Mouse (Mus musculus): ENCODE measurements around the gene Snx6. TPM values are rescaled to one million over a fixed set of nuclear protein-coding genes. Genes with fewer than 3 reads are reported as not detected.
A peak's percentile ranks its signal among the peaks of the same experiment; 100 is the strongest.
"Not testable (repeated sequence)": the region's sequence is repeated elsewhere in the genome, so short reads cannot be mapped to it uniquely, and the experiment has no call there.

Snx6 gene
- 10 to 100 TPM; 17.2 to 17.5 TPM for total RNA-seq (2021)
- long read RNA-seq, experiment 1, transcript Snx6-201 (14 exons, 1,928 nt), result major isoform, 18 of 31 reads
- long read RNA-seq, experiment 1, partial matches to known transcripts, result 7 of 31 reads
- long read RNA-seq, experiment 1, other reads (novel, unspliced or antisense), result 6 of 31 reads
- long read RNA-seq, experiment 2, transcript Snx6-201 (14 exons, 1,928 nt), result major isoform, 25 of 42 reads
- long read RNA-seq, experiment 2, partial matches to known transcripts, result 9 of 42 reads
- long read RNA-seq, experiment 2, other reads (novel, unspliced or antisense), result 8 of 42 reads

DNA sequence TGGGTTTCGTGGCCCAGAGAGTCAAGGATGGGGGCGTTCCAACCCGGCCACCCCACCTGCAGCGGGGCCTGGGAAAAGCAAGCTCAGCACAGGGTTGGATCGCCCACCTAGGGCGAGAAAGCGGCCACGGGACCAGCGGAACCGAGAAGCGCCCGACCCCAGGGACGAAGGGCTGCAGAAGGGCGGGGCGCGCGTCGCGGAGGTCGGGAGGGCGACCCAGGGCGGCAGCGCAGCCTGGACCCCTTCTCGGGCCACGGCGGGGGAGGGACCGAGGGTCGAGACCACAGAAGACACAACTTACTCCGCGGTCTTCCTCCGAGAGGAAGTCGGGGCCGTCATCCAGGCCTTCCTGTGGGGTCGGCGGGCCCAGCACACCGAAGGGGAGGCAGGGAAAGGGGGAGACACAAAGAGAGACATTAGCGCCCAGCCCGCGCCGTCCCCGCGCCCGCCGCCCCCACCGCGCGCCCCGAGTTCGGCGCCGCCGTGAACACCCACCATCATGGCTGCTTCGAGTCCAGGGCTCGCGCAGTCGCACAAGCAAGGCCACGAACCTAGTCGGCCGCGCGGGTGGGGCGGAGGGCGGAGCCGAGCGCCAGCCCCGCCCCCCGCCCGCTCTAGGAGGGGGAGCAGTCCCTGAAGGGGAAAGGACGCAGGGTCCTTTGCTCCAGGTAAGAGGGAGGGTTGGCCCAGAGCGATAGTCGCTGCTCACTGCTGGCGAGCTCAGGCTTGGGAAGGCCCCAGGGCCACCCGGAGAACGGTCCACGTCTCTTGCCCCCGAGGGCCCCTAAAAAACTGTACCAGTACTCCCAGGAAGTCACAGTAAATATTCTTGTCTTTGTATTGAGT lies at the start of gene Snx6:
TSS of gene Snx6 (minus strand) at position 551 of the 846 bp plus-strand sequence.
- peak; percentile 74 to 80 for DNase-seq
- intact Hi-C loops (cut with DNase I), result no loop called here

DNA sequence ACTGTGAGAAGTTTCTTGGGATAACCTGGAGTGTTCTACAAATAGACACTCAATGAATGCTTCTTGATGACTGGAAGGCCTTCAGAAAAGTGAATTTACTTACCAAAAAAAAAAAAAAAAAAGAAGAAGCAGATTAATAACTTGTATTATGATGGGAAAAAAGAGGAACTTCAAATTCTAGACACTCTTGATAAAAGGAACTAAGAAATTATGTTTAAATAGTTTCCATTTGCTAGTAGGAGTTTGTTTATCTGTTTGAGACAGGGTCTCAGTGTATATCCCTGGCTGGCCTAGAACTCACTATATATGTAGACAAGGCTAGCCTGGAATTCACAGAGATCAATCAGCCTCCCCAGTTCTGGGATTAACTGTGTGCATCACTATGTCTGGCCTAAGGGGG lies 48.9 kb upstream of the Snx6 start:
- intact Hi-C loops (cut with DNase I), result no loop called here

DNA sequence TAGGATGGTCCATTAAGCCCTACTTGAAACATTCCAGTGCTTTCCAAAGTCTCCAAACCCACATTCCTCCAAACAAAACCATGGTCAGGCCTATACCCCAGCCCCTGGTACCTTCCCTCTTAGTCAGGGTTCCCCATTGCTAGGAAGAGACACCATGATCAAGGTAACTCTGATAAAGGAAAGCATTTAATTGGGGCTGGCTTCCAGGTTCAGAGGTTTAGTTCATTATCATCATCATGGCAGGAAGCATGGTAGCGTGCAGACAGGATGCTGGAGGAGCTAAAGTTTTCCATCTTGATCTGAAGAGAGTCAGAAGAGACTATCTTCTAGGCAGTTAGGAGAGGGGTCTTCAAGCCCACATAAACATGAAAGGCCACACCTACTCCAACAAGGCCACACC lies 46.1 kb upstream of the Snx6 start:
- no peak for DNase-seq
- intact Hi-C loops (cut with DNase I), result no loop called here

More for the DNA sequence above, 48.9 kb upstream of the Snx6 start:
- no peak for DNase-seq

DNA sequence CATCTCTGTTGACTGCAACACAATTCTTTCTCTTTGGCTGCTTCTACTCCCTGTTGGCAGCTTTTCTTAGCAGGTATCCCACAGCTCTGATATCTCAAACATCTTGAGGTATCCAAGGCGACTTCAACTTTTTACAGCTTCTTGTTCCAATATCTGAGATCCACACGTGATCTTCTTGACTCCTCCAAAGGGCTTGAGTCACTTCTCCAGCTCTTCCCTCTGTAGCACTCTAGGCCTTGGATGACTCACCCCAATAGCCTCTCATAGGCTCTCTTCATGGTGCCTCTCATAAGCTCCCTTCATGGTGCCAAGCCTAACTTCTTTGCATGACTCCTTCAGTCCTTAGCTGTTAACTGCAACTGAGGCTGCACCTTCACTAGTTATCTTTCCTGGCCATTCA lies 44.3 kb upstream of the Snx6 start:
- no peak for DNase-seq
- intact Hi-C loops (cut with DNase I), result no loop called here

DNA sequence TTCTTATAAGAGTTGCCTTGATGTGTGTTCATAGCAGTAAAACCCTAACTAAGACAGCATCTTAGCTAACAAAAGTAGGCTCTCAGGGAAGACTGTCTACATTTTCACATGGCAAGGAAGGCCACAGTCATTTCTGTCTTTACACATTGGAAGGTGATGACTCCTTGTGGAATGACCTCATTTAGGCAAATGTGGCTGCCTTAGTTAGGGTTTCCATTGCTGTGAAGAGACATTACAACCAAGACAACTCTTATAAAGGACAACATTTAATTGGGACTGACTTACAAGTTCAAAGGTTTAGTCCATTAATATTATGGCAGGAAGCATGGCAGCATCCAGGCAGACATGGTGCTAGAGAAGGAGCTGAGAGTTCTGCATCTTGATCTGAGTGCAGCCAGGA lies 43.4 kb upstream of the Snx6 start:
- DNase-seq, result no peak
- intact Hi-C loops (cut with DNase I), result no loop called here

DNA sequence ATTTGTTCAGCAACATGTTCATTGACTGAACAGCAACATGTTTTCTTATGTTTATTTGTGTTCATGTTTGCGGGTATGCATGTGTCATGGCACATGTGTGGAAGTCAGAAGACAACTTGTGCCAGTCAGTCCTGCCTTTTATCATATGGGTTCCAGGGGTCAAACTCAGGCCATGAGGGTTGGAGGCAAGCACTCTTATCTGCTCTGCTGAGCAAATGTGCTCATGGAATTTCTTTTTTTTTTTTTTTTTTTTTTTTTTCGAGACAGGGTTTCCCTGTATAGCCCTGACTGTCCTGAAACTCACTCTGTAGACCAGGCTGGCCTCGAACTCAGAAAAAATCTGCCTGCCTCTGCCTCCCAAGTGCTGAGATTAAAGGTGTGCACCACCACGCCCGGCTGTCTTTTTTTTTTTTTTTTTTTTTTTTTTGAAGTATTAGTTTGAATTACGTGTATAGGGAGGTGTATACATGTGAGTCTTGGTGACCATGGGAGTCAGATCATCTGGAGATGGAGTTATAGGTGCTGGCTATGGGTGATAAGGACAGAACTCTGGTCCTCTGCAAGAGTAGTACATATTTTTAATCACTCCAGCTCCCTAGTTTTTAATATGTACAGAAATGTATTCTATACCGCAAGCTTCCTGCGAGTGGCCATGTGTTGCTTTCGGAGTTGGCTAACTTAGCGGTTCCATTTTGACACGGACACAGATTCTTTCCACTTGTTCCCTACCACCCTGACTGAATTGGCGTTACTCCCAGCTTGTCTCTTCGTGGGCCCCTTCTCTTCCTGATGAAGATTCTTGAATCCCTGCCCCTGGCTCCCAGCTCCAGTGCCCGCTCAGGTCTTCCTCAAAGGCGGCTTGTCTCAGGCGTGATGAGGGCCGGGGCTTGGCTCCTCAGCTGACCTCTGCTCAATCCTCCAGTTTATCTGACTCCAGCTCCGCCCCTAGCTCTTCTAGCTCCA lies 40.4 kb upstream of the Snx6 start:
- intact Hi-C loops (cut with DNase I), result loop anchor here (2.0 kb wide), 1 partner anchor 27 kb away; the partner anchor contains the start of gene Cfl2
- DNase-seq, result no peak

DNA sequence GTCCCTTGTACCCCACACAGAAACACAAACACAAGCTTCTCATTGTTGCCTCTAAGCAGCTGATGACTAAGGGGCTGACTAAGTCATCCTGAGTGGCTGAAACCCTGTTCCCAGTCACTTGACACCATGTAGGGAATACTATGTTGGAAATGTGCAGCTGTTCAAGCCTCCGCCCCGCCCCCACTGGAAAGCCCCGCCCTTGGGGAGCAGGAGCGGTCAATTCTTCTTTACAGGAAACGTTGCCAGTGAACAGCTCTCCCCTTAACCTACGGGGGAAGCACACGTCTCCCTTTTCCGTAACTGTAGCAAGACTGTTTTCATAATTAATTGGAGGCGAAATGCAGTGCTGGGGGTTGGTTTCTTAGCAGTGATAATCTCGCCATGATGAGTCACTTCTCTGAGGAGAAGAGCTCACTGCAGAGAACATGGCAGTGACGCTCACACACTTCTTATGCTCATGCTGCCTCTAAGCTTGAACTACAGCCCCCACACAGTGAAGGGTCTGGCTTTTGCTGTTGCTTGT lies 39.5 kb upstream of the Snx6 start:
- intact Hi-C loops (cut with DNase I), result loop anchor here (2.0 kb wide), 1 partner anchor 28 kb away; the partner anchor contains the start of gene Cfl2
- peak; percentile 73 to 83 for DNase-seq

DNA sequence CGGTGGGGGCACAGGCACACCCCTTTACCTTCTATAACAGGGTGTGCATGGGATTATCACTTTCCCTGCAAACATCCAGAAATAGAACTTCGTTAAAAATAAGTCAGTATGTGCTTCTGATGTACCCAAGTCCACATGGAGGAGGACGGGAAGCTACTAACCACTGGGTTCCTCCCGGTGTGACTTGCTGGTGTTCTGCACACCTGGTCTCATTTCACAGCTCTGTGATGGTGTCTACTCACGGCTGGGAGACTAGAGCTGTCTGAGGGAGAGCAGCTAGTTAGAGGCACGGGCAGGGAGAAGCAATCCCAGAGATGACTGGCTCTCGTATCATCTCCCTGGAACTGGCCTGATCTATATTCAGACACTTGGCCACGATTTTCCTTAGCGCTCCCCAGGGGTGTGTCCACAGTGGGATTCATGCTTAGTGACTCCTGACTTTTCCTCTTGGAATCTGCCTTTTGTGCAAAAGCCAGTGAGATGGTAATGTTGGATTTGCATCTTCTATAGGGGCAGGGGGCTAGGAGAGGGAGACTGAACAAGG lies 38.4 kb upstream of the Snx6 start:
- intact Hi-C loops (cut with DNase I), result loop anchor here (2.0 kb wide), 1 partner anchor 29 kb away; the partner anchor contains the start of gene Cfl2
- peak in 1 of 2 experiments; percentile 21 for DNase-seq

DNA sequence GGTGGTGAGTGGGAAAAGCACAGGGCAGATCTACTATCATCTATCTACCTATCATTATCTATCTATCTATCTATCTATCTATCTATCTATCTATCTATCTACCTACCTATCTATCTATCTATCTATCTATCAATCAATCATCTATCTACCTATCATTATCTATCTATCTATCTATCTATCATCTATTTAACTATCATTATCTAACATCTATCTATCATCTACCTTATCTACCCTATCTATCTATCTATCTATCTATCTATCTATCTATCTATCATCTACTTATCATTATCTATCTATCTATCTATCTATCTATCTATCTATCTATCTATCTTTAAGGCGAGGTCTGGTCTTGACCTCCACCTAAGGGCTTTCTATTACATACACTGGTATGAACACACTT lies 36.4 kb upstream of the Snx6 start:
- intact Hi-C loops (cut with DNase I); DNase-seq: not testable (repeated sequence)

DNA sequence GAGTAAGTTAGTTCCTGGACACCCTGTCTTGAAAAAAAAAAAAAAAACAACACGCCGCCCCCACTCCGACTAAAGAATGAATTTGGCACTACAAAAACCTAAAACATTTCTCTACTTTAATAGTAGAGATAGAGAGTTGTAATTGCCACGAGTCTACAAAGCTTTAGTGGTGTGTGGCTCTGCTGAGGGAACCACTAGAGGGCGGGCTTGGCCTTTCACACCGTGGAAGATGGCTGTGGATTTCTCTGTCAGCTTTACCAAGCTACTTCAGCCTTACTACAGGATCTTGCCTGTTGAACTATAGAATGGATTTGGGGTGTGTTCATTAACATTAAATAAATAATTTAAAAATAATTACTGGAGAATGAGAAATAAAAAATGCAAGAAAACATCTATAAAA lies 35.1 kb upstream of the Snx6 start:
- DNase-seq, result peak; percentile 70 to 77
- intact Hi-C loops (cut with DNase I), result loop anchor here (1.0 kb wide), 1 partner anchor 49 kb away; no protein-coding TSS in a partner anchor

DNA sequence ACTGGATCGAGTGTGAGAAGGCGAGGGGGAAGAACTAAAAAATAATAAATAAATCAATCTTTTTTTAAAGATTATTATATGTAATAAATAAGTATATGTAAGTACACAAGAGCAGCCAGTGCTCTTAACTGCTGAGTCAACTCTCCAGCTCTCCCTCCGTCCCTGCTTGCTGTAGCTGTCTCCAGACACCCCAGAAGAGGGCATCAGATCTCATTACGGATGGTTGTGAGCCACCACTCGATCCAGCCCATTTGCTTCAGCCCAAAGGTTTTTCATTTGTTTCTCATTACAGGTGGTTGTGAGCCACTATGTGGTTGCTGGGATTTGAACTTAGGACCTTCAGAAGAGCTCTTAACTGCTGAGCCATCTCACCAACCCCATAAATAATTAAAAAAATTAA lies 34.4 kb upstream of the Snx6 start:
- DNase-seq, result no peak

DNA sequence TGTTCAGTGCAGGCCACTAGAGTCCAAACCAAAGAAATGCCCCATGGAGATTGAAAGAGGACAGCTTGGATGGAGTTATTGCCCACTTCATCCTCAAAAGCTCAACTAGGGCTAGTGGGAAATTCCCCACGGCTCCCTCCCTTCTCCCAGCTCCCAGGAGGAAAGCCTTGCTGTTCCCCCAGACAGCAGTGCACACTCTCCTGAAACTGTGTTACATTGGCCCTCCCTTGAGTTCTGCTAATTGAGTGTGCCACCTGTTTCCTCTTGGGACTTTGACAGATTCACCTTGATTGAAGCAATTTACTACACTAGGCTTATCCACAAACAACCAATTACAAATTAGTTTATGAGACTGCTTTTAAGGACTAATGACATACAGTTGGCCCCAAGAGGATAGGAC lies 32.5 kb upstream of the Snx6 start:
- DNase-seq, result no peak
- intact Hi-C loops (cut with DNase I), result loop anchor here (10.0 kb wide), 1 partner anchor 157 kb away; the partner anchor contains the start of gene Gm20403

More for the DNA sequence above, 34.4 kb upstream of the Snx6 start:
- intact Hi-C loops (cut with DNase I), result loop anchor here (1.0 to 10.0 kb wide), 2 partner anchors 49 to 155 kb away; partner anchors contain the start of gene Gm20403

DNA sequence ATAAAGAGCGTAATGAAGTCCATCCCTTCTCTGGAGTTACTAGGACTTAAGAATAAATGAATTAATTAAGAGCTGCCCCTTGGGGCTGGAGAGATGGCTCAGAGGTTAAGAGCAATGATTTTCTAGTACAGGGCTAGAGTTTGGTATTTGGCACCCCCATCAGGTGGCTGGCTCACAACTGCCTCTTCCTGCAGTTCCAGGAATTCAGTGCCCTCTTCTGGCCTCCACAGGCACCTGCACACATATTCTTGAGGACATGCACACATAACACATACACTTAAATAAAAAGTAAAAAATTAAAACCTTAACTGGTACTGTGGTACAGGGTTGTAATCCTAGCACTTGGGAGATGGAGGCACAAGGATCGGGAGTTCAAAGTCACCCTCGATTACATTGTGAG lies 29.7 kb upstream of the Snx6 start:
- intact Hi-C loops (cut with DNase I), result loop anchor here (10.0 kb wide), 1 partner anchor 160 kb away; the partner anchor contains the start of gene Gm20403
- no peak for DNase-seq

DNA sequence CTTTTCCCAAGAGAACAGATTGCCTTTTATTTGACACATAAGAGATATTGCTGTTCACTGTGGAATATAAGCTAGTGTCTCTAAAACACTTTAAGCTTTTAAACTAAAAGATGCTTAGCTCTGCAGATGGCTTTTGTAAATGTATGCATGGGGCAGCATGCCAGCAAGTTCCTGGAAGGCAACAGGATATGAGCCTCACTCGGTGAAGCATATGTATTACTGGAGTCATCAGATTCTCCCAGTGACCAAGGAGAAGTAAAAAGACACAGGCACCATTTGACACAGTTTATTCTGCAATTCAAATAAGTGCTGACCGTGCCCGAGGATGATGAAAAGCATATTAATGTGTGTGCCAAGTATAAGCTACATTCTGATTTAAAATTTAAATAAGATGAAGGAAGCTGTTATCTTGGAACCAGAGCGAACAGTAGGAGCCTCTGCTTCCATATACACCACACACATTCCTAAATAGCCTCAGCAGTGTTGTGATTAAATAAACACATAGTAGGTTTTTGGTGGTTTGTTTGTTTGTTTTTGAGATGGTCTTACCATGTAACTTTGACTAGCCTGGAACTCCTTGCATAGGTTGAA lies 27.4 kb upstream of the Snx6 start:
- DNase-seq, result no peak
- intact Hi-C loops (cut with DNase I), result loop anchor here (10.0 kb wide), 1 partner anchor 162 kb away; the partner anchor contains the start of gene Gm20403

DNA sequence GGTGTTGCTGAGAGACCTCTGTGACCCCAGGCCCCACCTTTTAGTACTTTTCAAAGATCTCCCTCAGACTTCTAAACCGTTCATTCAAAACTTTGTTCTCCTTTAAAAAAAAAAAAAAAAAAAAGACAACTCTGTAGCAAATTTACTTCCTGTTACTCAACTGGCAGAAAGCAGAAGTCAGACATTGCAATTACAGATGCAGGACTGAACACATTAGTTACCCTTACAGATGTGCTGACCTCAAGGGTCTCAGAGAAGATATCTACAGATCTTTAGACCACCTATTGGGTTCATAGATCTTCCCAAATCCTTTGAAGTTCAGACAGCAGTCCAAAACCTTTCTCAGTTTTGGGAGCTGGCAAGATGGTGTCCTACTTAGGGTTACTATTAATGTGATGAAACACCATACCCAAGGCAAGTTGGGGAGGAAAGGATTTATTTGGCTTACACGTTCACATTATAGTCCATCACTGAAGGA lies 25.2 kb upstream of the Snx6 start:
- DNase-seq, result no peak
- intact Hi-C loops (cut with DNase I), result loop anchor here (10.0 kb wide), 1 partner anchor 164 kb away; the partner anchor contains the start of gene Gm20403

DNA sequence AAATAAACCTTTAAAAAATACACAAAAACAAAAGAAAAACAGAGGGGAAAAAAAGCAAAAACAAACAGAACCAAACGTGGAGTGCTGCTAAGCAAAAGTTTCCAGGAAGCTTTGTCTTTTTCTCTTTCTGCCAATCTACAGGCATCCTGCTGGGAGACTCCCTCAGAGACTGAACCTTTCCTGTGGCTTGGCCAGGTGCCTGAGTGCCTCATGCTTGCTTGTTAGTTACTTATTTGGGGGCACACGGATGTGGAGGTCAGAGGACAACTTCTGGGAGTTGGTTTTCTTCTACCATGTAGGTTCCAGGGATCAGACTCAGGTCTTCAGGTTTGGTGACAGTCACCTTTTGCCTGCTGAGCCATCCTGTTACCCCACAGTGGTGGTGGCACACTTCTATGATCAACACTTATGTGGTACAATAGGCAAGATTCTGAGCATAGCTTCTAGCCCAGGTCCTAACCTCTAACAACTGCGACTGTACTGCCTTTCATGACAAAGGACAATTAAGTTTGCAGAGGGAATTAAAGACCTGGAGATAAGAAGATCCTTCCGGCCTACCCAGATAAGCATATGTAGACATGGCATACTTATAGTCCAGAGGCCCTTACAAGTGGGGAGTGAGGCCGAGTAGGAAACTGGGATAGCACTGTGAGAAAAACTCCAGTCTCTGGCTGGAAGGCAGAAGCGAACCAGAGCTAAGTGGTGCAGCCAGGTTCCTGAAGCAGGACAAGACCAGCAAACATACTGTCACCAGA lies 23.9 kb upstream of the Snx6 start:
- no peak for DNase-seq
- intact Hi-C loops (cut with DNase I), result no loop called here

DNA sequence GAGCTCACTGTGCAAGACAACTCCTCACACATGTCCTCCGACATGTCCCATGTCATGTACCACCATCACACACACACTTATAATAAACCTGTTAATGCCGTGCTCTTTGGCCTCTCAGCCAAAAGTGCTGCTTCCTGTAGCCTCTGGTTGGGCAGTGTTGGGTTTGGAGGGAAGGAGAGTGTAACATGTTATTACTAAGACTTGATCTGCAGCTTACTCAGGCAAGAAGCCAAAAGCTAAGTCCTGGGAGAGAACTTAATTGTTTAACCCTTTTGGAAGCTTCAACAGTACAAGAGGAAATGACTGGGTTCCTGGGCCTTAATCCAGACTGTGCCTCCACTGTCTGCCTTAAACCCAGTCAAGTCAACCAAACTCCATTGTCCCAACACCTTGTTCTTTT lies 14.6 kb upstream of the Snx6 start:
- intact Hi-C loops (cut with DNase I), result no loop called here
- no peak for DNase-seq

DNA sequence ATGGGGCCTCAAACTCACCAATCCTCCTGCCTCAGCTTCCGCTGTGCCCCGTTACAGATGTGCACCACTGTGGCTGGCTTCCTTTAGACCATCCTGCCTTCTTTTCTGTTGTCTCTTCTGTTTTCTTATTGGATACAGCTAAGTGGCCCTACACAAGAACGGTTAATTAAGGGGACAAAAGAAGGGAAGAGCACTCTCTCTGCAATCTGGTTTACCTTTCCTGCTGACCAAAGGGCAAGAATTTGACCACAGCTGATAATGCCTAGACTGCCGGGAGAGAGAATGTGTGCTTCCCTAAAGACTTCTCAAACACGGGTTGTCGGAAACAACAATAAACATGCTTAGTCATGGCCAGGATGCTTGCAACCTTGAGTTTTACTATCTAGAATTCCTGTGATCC lies 12.0 kb upstream of the Snx6 start:
- intact Hi-C loops (cut with DNase I), result no loop called here
- DNase-seq, result no peak
